Mouse (Mus musculus): ENCODE results near the gene Tnks1bp1. TPM values are rescaled to one million over a fixed set of nuclear protein-coding genes. Genes with fewer than 3 reads are reported as not detected.

Tnks1bp1 gene
- polyA plus RNA-seq, 1 experiment from 2014 or later: 40.6 TPM

- H3K4me3 ChIP-seq (ENCODE audit: low read length): no peak overlapping the region
- ATAC-seq (ENCODE audit: low FRiP score, low TSS enrichment): no peak
- no peaks in the 10 kb centered on the region for H3K4me1 ChIP-seq (ENCODE audit: insufficient read depth, low read length)
- peaks cover 23% of the 10 kb centered on the region for H3K36me3 ChIP-seq (ENCODE audit: insufficient read depth, low read length)
- no peak overlapping the region for H3K27ac ChIP-seq (ENCODE audit: low read length)
- H3K4me2 ChIP-seq (replicated peaks; ENCODE audit: low read depth, low read length): no peak overlapping the region
- H3K9me3 ChIP-seq (ENCODE audit: low read length): no peaks in the 10 kb centered on the region
- WGBS: 57% methylated on average over 15 of the region's 15 CpGs
- H3K9ac ChIP-seq (replicated peaks; ENCODE audit: low read length): no peak overlapping the region
- no peaks in the 10 kb centered on the region for H3K27me3 ChIP-seq (ENCODE audit: insufficient read depth, low read length)
Observed at GRCm38 (mm10) chr2:85070086-85070485, 22.3 kb downstream of the Tnks1bp1 start.

GRCm38 (mm10) chr2:85071921-85072320 lies 24.1 kb downstream of the Tnks1bp1 start:
- H3K9ac ChIP-seq (replicated peaks; ENCODE audit: low read length): no peak overlapping the region
- ATAC-seq (ENCODE audit: low FRiP score, low TSS enrichment): no peak
- peaks cover 15% of the 10 kb centered on the region; the same call in 1 of the 2 replicates for H3K36me3 ChIP-seq (ENCODE audit: insufficient read depth, low read length)
- H3K4me1 ChIP-seq (ENCODE audit: insufficient read depth, low read length): no peaks in the 10 kb centered on the region
- H3K27me3 ChIP-seq (ENCODE audit: insufficient read depth, low read length): no peaks in the 10 kb centered on the region
- WGBS: 68% methylated on average over 5 of the region's 5 CpGs
- no peak overlapping the region for H3K27ac ChIP-seq (ENCODE audit: low read length)
- no peak overlapping the region for H3K4me2 ChIP-seq (replicated peaks; ENCODE audit: low read depth, low read length)
- H3K4me3 ChIP-seq (ENCODE audit: low read length): no peak overlapping the region
- no peaks in the 10 kb centered on the region for H3K9me3 ChIP-seq (ENCODE audit: low read length)

GRCm38 (mm10) chr2:85073751-85074150 lies 25.9 kb downstream of the Tnks1bp1 start:
- ATAC-seq (ENCODE audit: low FRiP score, low TSS enrichment): no peak
- H3K4me3 ChIP-seq (ENCODE audit: low read length): no peak overlapping the region
- H3K27ac ChIP-seq (ENCODE audit: low read length): no peak overlapping the region
- H3K9me3 ChIP-seq (ENCODE audit: low read length): no peaks in the 10 kb centered on the region
- WGBS: 87% methylated on average over 5 of the region's 5 CpGs
- no peak overlapping the region for H3K9ac ChIP-seq (replicated peaks; ENCODE audit: low read length)
- H3K4me1 ChIP-seq (ENCODE audit: insufficient read depth, low read length): no peaks in the 10 kb centered on the region
- no peaks in the 10 kb centered on the region for H3K27me3 ChIP-seq (ENCODE audit: insufficient read depth, low read length)
- H3K4me2 ChIP-seq (replicated peaks; ENCODE audit: low read depth, low read length): no peak overlapping the region
- H3K36me3 ChIP-seq (ENCODE audit: insufficient read depth, low read length): peaks cover 15% of the 10 kb centered on the region; the same call in 1 of the 2 replicates

GRCm38 (mm10) chr2:85088716-85089646 lies 41.2 kb downstream of the Tnks1bp1 start:
- ATAC-seq (ENCODE audit: low FRiP score, low TSS enrichment): peak; percentile 84
- WGBS: 52% methylated on average over 11 of the region's 11 CpGs

GRCm38 (mm10) chr2:85091325-85091724 lies 43.5 kb downstream of the Tnks1bp1 start:
- H3K9ac ChIP-seq (replicated peaks; ENCODE audit: low read length): no peak overlapping the region
- no peak overlapping the region for H3K27ac ChIP-seq (ENCODE audit: low read length)
- ATAC-seq (ENCODE audit: low FRiP score, low TSS enrichment): no peak
- no peak overlapping the region for H3K4me2 ChIP-seq (replicated peaks; ENCODE audit: low read depth, low read length)
- H3K36me3 ChIP-seq (ENCODE audit: insufficient read depth, low read length): no peaks in the 10 kb centered on the region
- WGBS: 93% methylated on average over 4 of the region's 4 CpGs
- H3K4me1 ChIP-seq (ENCODE audit: insufficient read depth, low read length): 0 out of 2 replicates have a peak, but pooled peaks cover 4% of the 10 kb centered on the region
- H3K27me3 ChIP-seq (ENCODE audit: insufficient read depth, low read length): no peaks in the 10 kb centered on the region
- no peaks in the 10 kb centered on the region for H3K9me3 ChIP-seq (ENCODE audit: low read length)
- H3K4me3 ChIP-seq (ENCODE audit: low read length): no peak overlapping the region

More at GRCm38 (mm10) chr2:85088716-85089646, 41.2 kb downstream of the Tnks1bp1 start:
- H3K36me3 ChIP-seq (ENCODE audit: insufficient read depth, low read length): no peaks in the 10 kb centered on the region
- no peaks in the 10 kb centered on the region for H3K27me3 ChIP-seq (ENCODE audit: insufficient read depth, low read length)
- H3K4me1 ChIP-seq (ENCODE audit: insufficient read depth, low read length): 0 out of 2 replicates have a peak, but pooled peaks cover 4% of the 10 kb centered on the region
- no peak overlapping the region for H3K4me2 ChIP-seq (replicated peaks; ENCODE audit: low read depth, low read length)
- no peak overlapping the region for H3K4me3 ChIP-seq (ENCODE audit: low read length)
- no peak overlapping the region for H3K9ac ChIP-seq (replicated peaks; ENCODE audit: low read length)
- H3K27ac ChIP-seq (ENCODE audit: low read length): no peak overlapping the region
- no peaks in the 10 kb centered on the region for H3K9me3 ChIP-seq (ENCODE audit: low read length)

GRCm38 (mm10) chr2:85093376-85093775 lies 45.6 kb downstream of the Tnks1bp1 start:
- WGBS: 82% methylated on average over 1 of the region's 1 CpGs
- H3K27ac ChIP-seq (ENCODE audit: low read length): no peak overlapping the region

GRCm38 (mm10) chr2:85095906-85096305 lies 48.1 kb downstream of the Tnks1bp1 start:
- H3K4me2 ChIP-seq (replicated peaks; ENCODE audit: low read depth, low read length): no peak overlapping the region
- no peak overlapping the region for H3K9ac ChIP-seq (replicated peaks; ENCODE audit: low read length)
- H3K4me3 ChIP-seq (ENCODE audit: low read length): no peak overlapping the region
- H3K4me1 ChIP-seq (ENCODE audit: insufficient read depth, low read length): 0 out of 2 replicates have a peak, but pooled peaks cover 3% of the 10 kb centered on the region
- H3K27ac ChIP-seq (ENCODE audit: low read length): no peak overlapping the region
- no peaks in the 10 kb centered on the region for H3K9me3 ChIP-seq (ENCODE audit: low read length)
- no peaks in the 10 kb centered on the region for H3K36me3 ChIP-seq (ENCODE audit: insufficient read depth, low read length)
- ATAC-seq (ENCODE audit: low FRiP score, low TSS enrichment): no peak
- WGBS: 54% methylated on average over 5 of the region's 5 CpGs
- H3K27me3 ChIP-seq (ENCODE audit: insufficient read depth, low read length): no peaks in the 10 kb centered on the region

More at GRCm38 (mm10) chr2:85093376-85093775, 45.6 kb downstream of the Tnks1bp1 start:
- Histone ChIP-seq H3K4me3 (ENCODE audit: low read length) (no peak overlapping the region), H3K4me2 (replicated peaks; ENCODE audit: low read depth, low read length) (no peak overlapping the region), H3K4me1 (ENCODE audit: insufficient read depth, low read length) (0 out of 2 replicates have a peak, but pooled peaks cover 4% of the 10 kb centered on the region), H3K9ac (replicated peaks; ENCODE audit: low read length) (no peak overlapping the region), H3K9me3 (ENCODE audit: low read length) (no peaks in the 10 kb centered on the region), H3K36me3 (ENCODE audit: insufficient read depth, low read length) (no peaks in the 10 kb centered on the region), H3K27me3 (ENCODE audit: insufficient read depth, low read length) (no peaks in the 10 kb centered on the region)
- no peak for ATAC-seq (ENCODE audit: low FRiP score, low TSS enrichment)

GRCm38 (mm10) chr2:85098014-85098413 lies 50.2 kb downstream of the Tnks1bp1 start:
- H3K27me3 ChIP-seq (ENCODE audit: insufficient read depth, low read length): no peaks in the 10 kb centered on the region
- H3K36me3 ChIP-seq (ENCODE audit: insufficient read depth, low read length): no peaks in the 10 kb centered on the region
- no peak overlapping the region for H3K4me2 ChIP-seq (replicated peaks; ENCODE audit: low read depth, low read length)
- H3K9ac ChIP-seq (replicated peaks; ENCODE audit: low read length): no peak overlapping the region
- ATAC-seq (ENCODE audit: low FRiP score, low TSS enrichment): no peak
- WGBS: 80% methylated on average over 2 of the region's 2 CpGs
- no peak overlapping the region for H3K27ac ChIP-seq (ENCODE audit: low read length)
- 0 out of 2 replicates have a peak, but pooled peaks cover 3% of the 10 kb centered on the region for H3K4me1 ChIP-seq (ENCODE audit: insufficient read depth, low read length)
- no peaks in the 10 kb centered on the region for H3K9me3 ChIP-seq (ENCODE audit: low read length)
- no peak overlapping the region for H3K4me3 ChIP-seq (ENCODE audit: low read length)

- peak overlapping the region; percentile 44; the same call in 1 of the 2 replicates for H3K27ac ChIP-seq (ENCODE audit: low read length)
- H3K27me3 ChIP-seq (ENCODE audit: insufficient read depth, low read length): no peaks in the 10 kb centered on the region
- ATAC-seq (ENCODE audit: low FRiP score, low TSS enrichment): peak; percentile 82
- H3K4me2 ChIP-seq (replicated peaks; ENCODE audit: low read depth, low read length): no peak overlapping the region
- H3K4me1 ChIP-seq (ENCODE audit: insufficient read depth, low read length): 0 out of 2 replicates have a peak, but pooled peaks cover 3% of the 10 kb centered on the region
- H3K4me3 ChIP-seq (ENCODE audit: low read length): no peak overlapping the region
- H3K9me3 ChIP-seq (ENCODE audit: low read length): no peaks in the 10 kb centered on the region
- no peaks in the 10 kb centered on the region for H3K36me3 ChIP-seq (ENCODE audit: insufficient read depth, low read length)
- WGBS: 48% methylated on average over 7 of the region's 7 CpGs
- no peak overlapping the region for H3K9ac ChIP-seq (replicated peaks; ENCODE audit: low read length)
Observed at GRCm38 (mm10) chr2:85098824-85099511, 51.1 kb downstream of the Tnks1bp1 start.
